Mouse (Mus musculus): ENCODE data around the gene Gatad2a. TPM values are rescaled to one million over a fixed set of nuclear protein-coding genes. Genes with fewer than 3 reads are reported as not detected.

Gene Gatad2a
- total RNA-seq (2021) = 10 to 100 TPM; 36.4 TPM
- 23.7 and 24.7 TPM in 2 replicates for polyA plus RNA-seq (2012; rRNA removed)
- long read RNA-seq, transcript Gatad2a-202 (13 exons, 3,363 nt) = major isoform, 17 of 50 reads
- long read RNA-seq, partial matches to known transcripts = 6 of 50 reads
- long read RNA-seq, other reads (novel, unspliced or antisense) = 24 of 50 reads

- peak; percentile 100 for DNase-seq
- peak within 1 kb of the TSS; percentile 79 for H3K9ac ChIP-seq (ENCODE audit: low read depth, low read length)
- intact Hi-C loops (cut with DNase I) = loop anchor here (2.0 to 5.0 kb wide), 3 partner anchors 21 to 136 kb away; partner anchors contain the start of genes Ndufa13, Nr2c2ap, Tssk6 and Yjefn3
- H3K27ac ChIP-seq = peak within 1 kb of the TSS; percentile 92
- no peaks in the 10 kb centered on the region; the same call in 1 of the 2 replicates for H3K4me1 ChIP-seq (ENCODE audit: control insufficient read depth, insufficient read depth, low read length)
- under 1% methylated on average over 85 of the region's 87 CpGs for WGBS
- TF ChIP-seq CTCF (IDR thresholded peaks at IDR 0.05) (peak; percentile 34), EP300 (IDR thresholded peaks at IDR 0.05; ENCODE audit: insufficient read depth, low read depth, low read length) (no peak), POLR2A (IDR thresholded peaks at IDR 0.05; ENCODE audit: insufficient read depth, low read depth, low read length) (peak; percentile 26)
- H3K4me3 ChIP-seq = peak within 1 kb of the TSS; percentile 96
- no peaks in the 10 kb centered on the region; the same call in 1 of the 2 replicates for H3K36me3 ChIP-seq (ENCODE audit: control insufficient read depth, insufficient read depth, low read length)
- H3K27me3 ChIP-seq (ENCODE audit: control insufficient read depth, insufficient read depth, low read length) = no peaks in the 10 kb centered on the region
- 0 out of 2 replicates have a peak, but pooled peaks cover 1% of the 10 kb centered on the region for H3K79me2 ChIP-seq (replicated peaks; ENCODE audit: control insufficient read depth, insufficient read depth, low read length)
Observed at GRCm38 (mm10) chr8:69995776-69996588, at the start of gene Gatad2a. TSS of gene Gatad2a (minus strand) at chr8:69996384.

DNA sequence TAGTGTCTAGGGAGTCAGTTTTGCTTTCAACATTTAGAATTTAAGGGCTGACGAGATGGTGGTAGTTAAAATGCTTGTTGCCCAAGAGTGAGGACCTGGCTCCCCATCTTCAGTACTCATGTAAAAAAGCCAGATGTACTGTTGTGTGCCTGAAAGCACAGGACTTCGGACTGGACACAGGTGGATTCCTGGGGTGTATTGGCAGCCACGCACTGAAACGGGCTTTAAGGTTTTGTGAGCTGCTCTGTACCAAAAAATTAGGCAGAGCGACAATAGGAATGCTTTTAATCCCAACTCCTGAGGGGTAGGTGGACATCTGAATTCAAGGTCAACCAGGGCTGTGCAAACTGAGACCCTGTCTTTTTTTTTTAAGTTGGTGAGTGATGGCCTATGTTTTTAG, 47.8 kb upstream of the Gatad2a start:
- peaks cover 6% of the 10 kb centered on the region for H3K36me3 ChIP-seq (ENCODE audit: control insufficient read depth, insufficient read depth, low read length)
- H3K79me2 ChIP-seq (replicated peaks; ENCODE audit: control insufficient read depth, insufficient read depth, low read length) = peaks cover 15% of the 10 kb centered on the region
- no peaks in the 10 kb centered on the region for H3K27me3 ChIP-seq (ENCODE audit: control insufficient read depth, insufficient read depth, low read length)
- TF ChIP-seq CTCF (IDR thresholded peaks at IDR 0.05) (no peak), EP300 (IDR thresholded peaks at IDR 0.05; ENCODE audit: insufficient read depth, low read depth, low read length) (no peak), POLR2A (IDR thresholded peaks at IDR 0.05; ENCODE audit: insufficient read depth, low read depth, low read length) (no peak)
- no peak for DNase-seq
- intact Hi-C loops (cut with DNase I) = loop anchor here (2.0 to 5.0 kb wide), 2 partner anchors 37 to 95 kb away; partner anchors contain the start of genes Borcs8, Mef2b and Rfxank
- H3K4me1 ChIP-seq (ENCODE audit: control insufficient read depth, insufficient read depth, low read length) = peaks cover 11% of the 10 kb centered on the region
- H3K27ac ChIP-seq = no peak overlapping the region
- WGBS = 90% methylated on average over 5 of the region's 5 CpGs
- no peak overlapping the region for H3K4me3 ChIP-seq
- H3K9ac ChIP-seq (ENCODE audit: low read depth, low read length) = no peak overlapping the region

GRCm38 (mm10) chr8:70042583-70043455, 46.6 kb upstream of the Gatad2a start, which contains the start of the genes Mau2 and Sugp1:
TSS of gene Mau2 (minus strand) at chr8:70042734.
TSS of gene Sugp1 (plus strand) at chr8:70042813.
- Histone ChIP-seq H3K36me3 (ENCODE audit: control insufficient read depth, insufficient read depth, low read length) (peaks cover 9% of the 10 kb centered on the region), H3K4me1 (ENCODE audit: control insufficient read depth, insufficient read depth, low read length) (peaks cover 11% of the 10 kb centered on the region), H3K79me2 (replicated peaks; ENCODE audit: control insufficient read depth, insufficient read depth, low read length) (peaks cover 13% of the 10 kb centered on the region), H3K27me3 (ENCODE audit: control insufficient read depth, insufficient read depth, low read length) (no peaks in the 10 kb centered on the region), H3K9ac (ENCODE audit: low read depth, low read length) (peak within 1 kb of the TSS; percentile 92), H3K4me3 (peak within 1 kb of the TSS; percentile 99), H3K27ac (peak within 1 kb of the TSS; percentile 94)
- under 1% methylated on average over 65 of the region's 65 CpGs for WGBS
- peak; percentile 97 for DNase-seq
- intact Hi-C loops (cut with DNase I) = loop anchor here (2.0 to 5.0 kb wide), 2 partner anchors 36 to 96 kb away; partner anchors contain the start of genes Borcs8, Mef2b and Rfxank
- peak; percentile 67 for TF ChIP-seq POLR2A (IDR thresholded peaks at IDR 0.05; ENCODE audit: insufficient read depth, low read depth, low read length)
- TF ChIP-seq CTCF (IDR thresholded peaks at IDR 0.05) = no peak
- no peak for TF ChIP-seq EP300 (IDR thresholded peaks at IDR 0.05; ENCODE audit: insufficient read depth, low read depth, low read length)

DNA sequence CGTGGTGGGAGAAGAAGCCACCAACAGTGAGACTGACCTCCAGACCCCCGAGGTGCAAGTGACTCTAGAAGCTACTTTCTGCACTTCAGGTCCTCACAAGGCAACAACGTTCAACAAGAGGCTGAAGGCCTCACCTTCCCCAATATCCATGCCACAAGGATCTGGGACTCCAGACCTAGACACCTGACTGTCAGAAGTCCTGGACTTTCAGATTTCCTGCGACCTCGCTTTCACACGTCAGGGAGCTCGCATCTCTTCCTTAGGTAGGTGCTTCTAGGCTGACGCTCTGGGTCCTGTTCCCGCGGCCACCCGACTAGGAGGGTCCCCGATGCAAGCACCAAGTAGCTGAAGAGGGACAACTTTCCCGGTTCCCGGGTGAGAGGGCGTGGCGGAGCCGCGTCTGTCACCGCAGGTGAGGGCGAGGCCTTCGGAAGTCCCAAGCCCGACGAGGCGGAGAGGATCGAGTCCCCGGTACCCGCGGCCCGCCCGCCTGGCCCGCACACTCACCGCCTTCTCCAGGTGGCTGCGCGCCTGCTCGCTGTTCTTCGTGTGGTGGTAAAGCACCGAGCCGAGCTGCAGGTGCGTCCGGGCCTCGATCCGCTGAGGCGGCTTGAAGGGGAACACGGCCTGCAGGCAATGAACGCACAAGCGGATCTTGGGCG, 45.8 kb upstream of the Gatad2a start:
- intact Hi-C loops (cut with DNase I) = loop anchor here (2.0 to 5.0 kb wide), 2 partner anchors 35 to 97 kb away; partner anchors contain the start of genes Borcs8, Mef2b and Rfxank
- no peak for TF ChIP-seq POLR2A (IDR thresholded peaks at IDR 0.05; ENCODE audit: insufficient read depth, low read depth, low read length)
- TF ChIP-seq CTCF (IDR thresholded peaks at IDR 0.05) = no peak
- TF ChIP-seq EP300 (IDR thresholded peaks at IDR 0.05; ENCODE audit: insufficient read depth, low read depth, low read length) = no peak
- Histone ChIP-seq H3K36me3 (ENCODE audit: control insufficient read depth, insufficient read depth, low read length) (peaks cover 12% of the 10 kb centered on the region), H3K27me3 (ENCODE audit: control insufficient read depth, insufficient read depth, low read length) (no peaks in the 10 kb centered on the region), H3K4me3 (peak overlapping the region; percentile 99), H3K79me2 (replicated peaks; ENCODE audit: control insufficient read depth, insufficient read depth, low read length) (peaks cover 13% of the 10 kb centered on the region), H3K4me1 (ENCODE audit: control insufficient read depth, insufficient read depth, low read length) (peaks cover 11% of the 10 kb centered on the region), H3K27ac (peak overlapping the region; percentile 94), H3K9ac (ENCODE audit: low read depth, low read length) (peak overlapping the region; percentile 92)
- no peak for DNase-seq
- WGBS = under 1% methylated on average over 47 of the region's 47 CpGs

DNA sequence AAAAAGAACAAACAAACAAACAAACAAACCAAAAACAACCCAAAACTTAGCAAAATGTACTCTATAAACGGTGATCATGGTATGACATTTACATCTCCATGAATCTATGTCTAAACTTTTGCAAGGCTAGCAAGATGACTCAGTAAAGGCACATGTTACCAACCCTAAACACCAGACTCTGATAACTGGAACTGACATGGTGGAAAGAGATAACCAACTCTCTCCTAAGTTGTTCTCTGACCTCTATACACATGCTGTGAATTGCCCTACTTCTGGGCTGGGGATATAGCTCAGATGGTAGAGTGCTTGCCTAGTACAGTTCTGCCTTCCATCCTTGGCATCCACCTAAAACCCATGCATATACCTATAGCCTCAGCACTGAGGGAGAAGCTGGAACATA, 41.8 kb upstream of the Gatad2a start:
- intact Hi-C loops (cut with DNase I) = no loop called here

More for the DNA sequence above, 41.8 kb upstream of the Gatad2a start:
- WGBS = 82% methylated on average over 1 of the region's 1 CpGs
- Histone ChIP-seq H3K4me3 (no peak overlapping the region), H3K79me2 (replicated peaks; ENCODE audit: control insufficient read depth, insufficient read depth, low read length) (peaks cover 16% of the 10 kb centered on the region), H3K36me3 (ENCODE audit: control insufficient read depth, insufficient read depth, low read length) (peaks cover 17% of the 10 kb centered on the region), H3K9ac (ENCODE audit: low read depth, low read length) (no peak overlapping the region), H3K4me1 (ENCODE audit: control insufficient read depth, insufficient read depth, low read length) (peaks cover 12% of the 10 kb centered on the region), H3K27me3 (ENCODE audit: control insufficient read depth, insufficient read depth, low read length) (no peaks in the 10 kb centered on the region), H3K27ac (no peak overlapping the region)
- DNase-seq = no peak
- TF ChIP-seq EP300 (IDR thresholded peaks at IDR 0.05; ENCODE audit: insufficient read depth, low read depth, low read length) = no peak
- no peak for TF ChIP-seq POLR2A (IDR thresholded peaks at IDR 0.05; ENCODE audit: insufficient read depth, low read depth, low read length)
- TF ChIP-seq CTCF (IDR thresholded peaks at IDR 0.05) = no peak
